Mouse (Mus musculus): ENCODE data around the gene Gm42906. TPM values are rescaled to one million over a fixed set of nuclear protein-coding genes. Genes with fewer than 3 reads are reported as not detected.

Gm42906 gene
- polyA plus RNA-seq, 1 experiment from 2014 or later: not detected

- Histone ChIP-seq H3K4me1 (replicated peaks; ENCODE audit: control insufficient read depth, insufficient read depth, low read length) (no peaks in the 10 kb centered on the region), H3K9me3 (ENCODE audit: control insufficient read depth) (no peaks in the 10 kb centered on the region), H3K36me3 (ENCODE audit: control insufficient read depth, insufficient read depth) (no peaks in the 10 kb centered on the region), H3K4me3 (ENCODE audit: low read depth, low read length) (no peak overlapping the region), H3K9ac (ENCODE audit: low read depth, low read length) (no peak overlapping the region), H3K27me3 (replicated peaks; ENCODE audit: control insufficient read depth, insufficient read depth, low read length) (no peaks in the 10 kb centered on the region), H3K27ac (ENCODE audit: low read depth, low read length) (no peak overlapping the region), H3K4me2 (replicated peaks; ENCODE audit: low read depth) (no peak overlapping the region)
- ATAC-seq: no peak
- no peak for TF ChIP-seq CTCF (IDR thresholded peaks at IDR 0.05; ENCODE audit: low read depth)
- WGBS: 91% methylated on average over 1 of the region's 1 CpGs
These were observed 217.1 kb downstream of the Gm42906 start for GRCm38 (mm10) chr5:151210869-151211268.

- TF ChIP-seq CTCF (IDR thresholded peaks at IDR 0.05; ENCODE audit: low read depth): no peak
- Histone ChIP-seq H3K36me3 (ENCODE audit: control insufficient read depth, insufficient read depth) (no peaks in the 10 kb centered on the region), H3K27ac (ENCODE audit: low read depth, low read length) (no peak overlapping the region), H3K4me3 (ENCODE audit: low read depth, low read length) (no peak overlapping the region), H3K9ac (ENCODE audit: low read depth, low read length) (no peak overlapping the region), H3K9me3 (ENCODE audit: control insufficient read depth) (no peaks in the 10 kb centered on the region), H3K27me3 (replicated peaks; ENCODE audit: control insufficient read depth, insufficient read depth, low read length) (no peaks in the 10 kb centered on the region), H3K4me2 (replicated peaks; ENCODE audit: low read depth) (no peak overlapping the region), H3K4me1 (replicated peaks; ENCODE audit: control insufficient read depth, insufficient read depth, low read length) (no peaks in the 10 kb centered on the region)
- 69% methylated on average over 2 of the region's 2 CpGs for WGBS
- ATAC-seq: no peak
These were observed 217.9 kb downstream of the Gm42906 start for GRCm38 (mm10) chr5:151210060-151210459.

GRCm38 (mm10) chr5:151205017-151205416 lies 222.9 kb downstream of the Gm42906 start:
- no peak overlapping the region for H3K4me3 ChIP-seq (ENCODE audit: low read depth, low read length)
- no peak for TF ChIP-seq CTCF (IDR thresholded peaks at IDR 0.05; ENCODE audit: low read depth)
- no peak overlapping the region for H3K4me2 ChIP-seq (replicated peaks; ENCODE audit: low read depth)
- 77% methylated on average over 4 of the region's 4 CpGs for WGBS
- H3K4me1 ChIP-seq (replicated peaks; ENCODE audit: control insufficient read depth, insufficient read depth, low read length): no peaks in the 10 kb centered on the region
- no peak for ATAC-seq
- H3K9ac ChIP-seq (ENCODE audit: low read depth, low read length): no peak overlapping the region
- H3K9me3 ChIP-seq (ENCODE audit: control insufficient read depth): no peaks in the 10 kb centered on the region
- H3K27ac ChIP-seq (ENCODE audit: low read depth, low read length): no peak overlapping the region
- H3K36me3 ChIP-seq (ENCODE audit: control insufficient read depth, insufficient read depth): no peaks in the 10 kb centered on the region
- no peaks in the 10 kb centered on the region for H3K27me3 ChIP-seq (replicated peaks; ENCODE audit: control insufficient read depth, insufficient read depth, low read length)

- H3K27me3 ChIP-seq (replicated peaks; ENCODE audit: control insufficient read depth, insufficient read depth, low read length): no peaks in the 10 kb centered on the region
- WGBS: 42% methylated on average over 5 of the region's 5 CpGs
- TF ChIP-seq CTCF (IDR thresholded peaks at IDR 0.05; ENCODE audit: low read depth): no peak
- H3K4me3 ChIP-seq (ENCODE audit: low read depth, low read length): no peak overlapping the region
- no peak overlapping the region for H3K27ac ChIP-seq (ENCODE audit: low read depth, low read length)
- no peaks in the 10 kb centered on the region for H3K4me1 ChIP-seq (replicated peaks; ENCODE audit: control insufficient read depth, insufficient read depth, low read length)
- no peak overlapping the region for H3K9ac ChIP-seq (ENCODE audit: low read depth, low read length)
- H3K36me3 ChIP-seq (ENCODE audit: control insufficient read depth, insufficient read depth): no peaks in the 10 kb centered on the region
- no peak for ATAC-seq
- no peak overlapping the region for H3K4me2 ChIP-seq (replicated peaks; ENCODE audit: low read depth)
- H3K9me3 ChIP-seq (ENCODE audit: control insufficient read depth): no peaks in the 10 kb centered on the region
These were observed 225.0 kb downstream of the Gm42906 start for GRCm38 (mm10) chr5:151202925-151203324.

GRCm38 (mm10) chr5:151201220-151201619 lies 226.7 kb downstream of the Gm42906 start:
- H3K4me1 ChIP-seq (replicated peaks; ENCODE audit: control insufficient read depth, insufficient read depth, low read length): no peaks in the 10 kb centered on the region
- no peak for ATAC-seq
- H3K4me3 ChIP-seq (ENCODE audit: low read depth, low read length): no peak overlapping the region
- H3K27ac ChIP-seq (ENCODE audit: low read depth, low read length): no peak overlapping the region
- H3K36me3 ChIP-seq (ENCODE audit: control insufficient read depth, insufficient read depth): no peaks in the 10 kb centered on the region
- H3K27me3 ChIP-seq (replicated peaks; ENCODE audit: control insufficient read depth, insufficient read depth, low read length): no peaks in the 10 kb centered on the region
- H3K9me3 ChIP-seq (ENCODE audit: control insufficient read depth): no peaks in the 10 kb centered on the region
- TF ChIP-seq CTCF (IDR thresholded peaks at IDR 0.05; ENCODE audit: low read depth): no peak
- H3K4me2 ChIP-seq (replicated peaks; ENCODE audit: low read depth): no peak overlapping the region
- H3K9ac ChIP-seq (ENCODE audit: low read depth, low read length): no peak overlapping the region
- WGBS: 88% methylated on average over 3 of the region's 3 CpGs

- no peak for TF ChIP-seq CTCF (IDR thresholded peaks at IDR 0.05; ENCODE audit: low read depth)
- no peak overlapping the region for H3K27ac ChIP-seq (ENCODE audit: low read depth, low read length)
- no peaks in the 10 kb centered on the region for H3K9me3 ChIP-seq (ENCODE audit: control insufficient read depth)
- H3K36me3 ChIP-seq (ENCODE audit: control insufficient read depth, insufficient read depth): no peaks in the 10 kb centered on the region
- H3K9ac ChIP-seq (ENCODE audit: low read depth, low read length): no peak overlapping the region
- no peak overlapping the region for H3K4me3 ChIP-seq (ENCODE audit: low read depth, low read length)
- no peak overlapping the region for H3K4me2 ChIP-seq (replicated peaks; ENCODE audit: low read depth)
- ATAC-seq: no peak
- H3K4me1 ChIP-seq (replicated peaks; ENCODE audit: control insufficient read depth, insufficient read depth, low read length): no peaks in the 10 kb centered on the region
- H3K27me3 ChIP-seq (replicated peaks; ENCODE audit: control insufficient read depth, insufficient read depth, low read length): no peaks in the 10 kb centered on the region
- WGBS: 73% methylated on average over 3 of the region's 3 CpGs
These were observed 228.7 kb downstream of the Gm42906 start for GRCm38 (mm10) chr5:151199235-151199634.
